Comparison of ENCODE assay signal across 9 mouse cellular contexts in genomic region chr4:152138497-152139260, GRCm38 (mm10). TPM values are rescaled to one million over a fixed set of nuclear protein-coding genes. Genes with fewer than 3 reads are reported as not detected.
A peak's percentile ranks its signal among the peaks of the same experiment; 100 is the strongest.
DNase-seq lines count a peak whose midpoint lies in the region; ATAC-seq and TF ChIP-seq lines count a peak whose summit lies in the region.
"Had no signal": no experiment of that assay in that cellular context is flagged by ENCODE, and none has a peak within 500 bp of the region (broad histone marks: within the 10 kb centered on the region; RNA-seq: fewer than 3 reads in every experiment).

No protein-coding gene starts in this region.

- H3K9me3 ChIP-seq in forebrain, embryonic 10.5 days: no peaks in the 10 kb centered on the region
- H3K9me3 ChIP-seq in heart, postnatal 0 days (replicated peaks; ENCODE audit: control insufficient read depth, low read length): no peaks in the 10 kb centered on the region
- no peaks in the 10 kb centered on the region for H3K9me3 ChIP-seq in liver, postnatal 0 days (ENCODE audit: low read length)
- H3K9me3 ChIP-seq in neural tube, embryonic 13.5 days: no peaks in the 10 kb centered on the region

- peaks cover 19% of the 10 kb centered on the region for H3K4me1 ChIP-seq in forebrain, embryonic 10.5 days
- H3K4me1 ChIP-seq in heart, postnatal 0 days (ENCODE audit: control insufficient read depth, insufficient read depth): peaks cover 6% of the 10 kb centered on the region; the same call in 1 of the 2 replicates
- H3K4me1 ChIP-seq in liver, postnatal 0 days (ENCODE audit: insufficient read depth): peaks cover 9% of the 10 kb centered on the region
- peaks cover 11% of the 10 kb centered on the region for H3K4me1 ChIP-seq in neural tube, embryonic 13.5 days (replicated peaks)

- H3K4me2 ChIP-seq in heart, postnatal 0 days (ENCODE audit: low read depth, low read length): peak overlapping the region; percentile 59
- H3K4me2 ChIP-seq in liver, postnatal 0 days (ENCODE audit: low read depth, low read length): peak overlapping the region; percentile 73
- peak overlapping the region; percentile 61 for H3K4me2 ChIP-seq in neural tube, embryonic 13.5 days

- peak; percentile 67 to 73 for DNase-seq in CD8-positive naive resting alpha-beta T cell, adult 2 months (ENCODE audit: low read depth in 2 of 2, low spot score in 2 of 2)
- DNase-seq in c-Kit-positive CD71-negative TER-119-negative erythroid progenitor cells, embryonic 14.5 days (ENCODE audit: low read depth): peak; percentile 79
- peak; percentile 91 for DNase-seq in forebrain, embryonic 10.5 days (ENCODE audit: extremely low spot score, low spot score)
- peak; percentile 78 for DNase-seq in heart, postnatal 0 days (ENCODE audit: low spot score)
- peak; percentile 89 to 95 for DNase-seq in kidney, postnatal 36 days
- DNase-seq in liver, postnatal 0 days: peak; percentile 93
- peak; percentile 96 for DNase-seq in testis, postnatal 10 days (ENCODE audit: low spot score)

- TF ChIP-seq EP300 in heart, postnatal 0 days (IDR thresholded peaks at IDR 0.05; ENCODE audit: low read depth): no peak
- TF ChIP-seq EP300 in liver, postnatal 0 days (IDR thresholded peaks at IDR 0.05; ENCODE audit: low read depth): no peak

- peak; percentile 79 for TF ChIP-seq CTCF in heart, postnatal 0 days (IDR thresholded peaks at IDR 0.05; ENCODE audit: low read depth)
- TF ChIP-seq CTCF in liver, postnatal 0 days (IDR thresholded peaks at IDR 0.05; ENCODE audit: low read depth): peak; percentile 97

- peaks cover 91% of the 10 kb centered on the region for H3K27me3 ChIP-seq in forebrain, embryonic 10.5 days (ENCODE audit: poor library complexity, severe bottlenecking)
- peaks cover 22% of the 10 kb centered on the region for H3K27me3 ChIP-seq in heart, postnatal 0 days (ENCODE audit: control insufficient read depth, insufficient read depth, low read length)
- H3K27me3 ChIP-seq in liver, postnatal 0 days (ENCODE audit: insufficient read depth, low read length): peaks cover 13% of the 10 kb centered on the region; the same call in 1 of the 2 replicates
- H3K27me3 ChIP-seq in neural tube, embryonic 13.5 days: peaks cover 71% of the 10 kb centered on the region

- H3K36me3 ChIP-seq in forebrain, embryonic 10.5 days (replicated peaks): no peaks in the 10 kb centered on the region
- H3K36me3 ChIP-seq in heart, postnatal 0 days (replicated peaks; ENCODE audit: control insufficient read depth, insufficient read depth, low read length): no peaks in the 10 kb centered on the region
- no peaks in the 10 kb centered on the region for H3K36me3 ChIP-seq in liver, postnatal 0 days (replicated peaks; ENCODE audit: insufficient read depth, low read length)
- no peaks in the 10 kb centered on the region for H3K36me3 ChIP-seq in neural tube, embryonic 13.5 days

- peak; percentile 90 for ATAC-seq in heart, postnatal 0 days (ENCODE audit: insufficient read depth, low read depth)
- peak; percentile 96 for ATAC-seq in liver, postnatal 0 days
- peak; percentile 64 for ATAC-seq in neural tube, embryonic 13.5 days (ENCODE audit: low read depth)

- no peak overlapping the region for H3K27ac ChIP-seq in forebrain, embryonic 10.5 days
- no peak overlapping the region for H3K27ac ChIP-seq in heart, postnatal 0 days (ENCODE audit: low read depth)
- no peak overlapping the region for H3K27ac ChIP-seq in liver, postnatal 0 days (ENCODE audit: low read depth)
- H3K27ac ChIP-seq in neural tube, embryonic 13.5 days (replicated peaks): no peak overlapping the region

- 4% methylated on average over 51 of the region's 51 CpGs for WGBS in forebrain, embryonic 10.5 days
- WGBS in heart, postnatal 0 days: 3% methylated on average over 50 of the region's 51 CpGs
- WGBS in liver, postnatal 0 days (ENCODE audit: insufficient replicate concordance): 2% methylated on average over 48 of the region's 51 CpGs
- WGBS in neural tube, embryonic 13.5 days: 2% methylated on average over 51 of the region's 51 CpGs

- H3K4me3 ChIP-seq in forebrain, embryonic 10.5 days: peak overlapping the region; percentile 59
- peak overlapping the region; percentile 40 for H3K4me3 ChIP-seq in heart, postnatal 0 days (ENCODE audit: low read depth, low read length)
- H3K4me3 ChIP-seq in liver, postnatal 0 days (ENCODE audit: low read depth, low read length): peak overlapping the region; percentile 47
- H3K4me3 ChIP-seq in neural tube, embryonic 13.5 days: peak overlapping the region; percentile 37

- H3K9ac ChIP-seq in heart, postnatal 0 days (replicated peaks; ENCODE audit: low read depth, low read length): no peak overlapping the region
- no peak overlapping the region for H3K9ac ChIP-seq in liver, postnatal 0 days (replicated peaks)
- no peak overlapping the region for H3K9ac ChIP-seq in neural tube, embryonic 13.5 days

RNA-seq across cellular contexts. Expression of gene Espn, which starts 13.5 kb away (rescaled TPM):
- 5.6 and 5.9 TPM in 2 replicates for polyA plus RNA-seq in forebrain, embryonic 10.5 days (2016; fragmentation: Nextera tagmentation; extraction: Ambion mirVana)
- total RNA-seq in heart, postnatal 0 days (2014; rRNA removed; ENCODE audit: low replicate concordance): 0.34 and 0.97 TPM in 2 replicates
- 0.69 and 0.87 TPM in 2 replicates for polyA plus RNA-seq in heart, postnatal 0 days (2015; fragmentation: Nextera tagmentation; extraction: Ambion mirVana)
- polyA plus RNA-seq in liver, postnatal 0 days (2015; fragmentation: Nextera tagmentation; extraction: Ambion mirVana): 1.8 and 2.2 TPM in 2 replicates
- 0.21 and 0.51 TPM in 2 replicates for polyA plus RNA-seq in neural tube, embryonic 13.5 days (2015; fragmentation: Nextera tagmentation; extraction: Ambion mirVana)

RNA-seq across cellular contexts. Expression of gene Hes2, which starts 20.0 kb away (rescaled TPM):
- not detected in 2 replicates for polyA plus RNA-seq in forebrain, embryonic 10.5 days (2016; fragmentation: Nextera tagmentation; extraction: Ambion mirVana)
- not detected in 2 replicates for total RNA-seq in heart, postnatal 0 days (2014; rRNA removed; ENCODE audit: low replicate concordance)
- polyA plus RNA-seq in heart, postnatal 0 days (2015; fragmentation: Nextera tagmentation; extraction: Ambion mirVana): not detected in 2 replicates
- polyA plus RNA-seq in liver, postnatal 0 days (2015; fragmentation: Nextera tagmentation; extraction: Ambion mirVana): not detected in 2 replicates
- 0.13 and 0.15 TPM in 2 replicates for polyA plus RNA-seq in neural tube, embryonic 13.5 days (2015; fragmentation: Nextera tagmentation; extraction: Ambion mirVana)
- polyA plus RNA-seq: frontal cortex, adult 2 months had no signal

RNA-seq across cellular contexts. Expression of gene Tnfrsf25, which starts 22.9 kb away (rescaled TPM):
- 0.72 and 0.96 TPM in 2 replicates for polyA plus RNA-seq in forebrain, embryonic 10.5 days (2016; fragmentation: Nextera tagmentation; extraction: Ambion mirVana)
- total RNA-seq in heart, postnatal 0 days (2014; rRNA removed; ENCODE audit: low replicate concordance): 0.89 TPM in 1 of 2 replicates, not detected in the other
- 0.75 and 1.2 TPM in 2 replicates for polyA plus RNA-seq in heart, postnatal 0 days (2015; fragmentation: Nextera tagmentation; extraction: Ambion mirVana)
- 0.15 TPM in 1 of 2 replicates, not detected in the other for polyA plus RNA-seq in liver, postnatal 0 days (2015; fragmentation: Nextera tagmentation; extraction: Ambion mirVana)
- 0.84 and 1.8 TPM in 2 replicates for polyA plus RNA-seq in neural tube, embryonic 13.5 days (2015; fragmentation: Nextera tagmentation; extraction: Ambion mirVana)

RNA-seq across cellular contexts. Expression of gene Acot7, which starts 39.3 kb away (rescaled TPM):
- 61.0 and 64.4 TPM in 2 replicates for polyA plus RNA-seq in forebrain, embryonic 10.5 days (2016; fragmentation: Nextera tagmentation; extraction: Ambion mirVana)
- total RNA-seq in heart, postnatal 0 days (2014; rRNA removed; ENCODE audit: low replicate concordance): 17.9 and 39.5 TPM in 2 replicates
- 68.8 and 73.5 TPM in 2 replicates for polyA plus RNA-seq in heart, postnatal 0 days (2015; fragmentation: Nextera tagmentation; extraction: Ambion mirVana)
- 10.7 and 12.0 TPM in 2 replicates for polyA plus RNA-seq in liver, postnatal 0 days (2015; fragmentation: Nextera tagmentation; extraction: Ambion mirVana)
- polyA plus RNA-seq in neural tube, embryonic 13.5 days (2015; fragmentation: Nextera tagmentation; extraction: Ambion mirVana): 316 and 346 TPM in 2 replicates
